ENCODE assay signal across 26 mouse cellular contexts in the genomic region with DNA sequence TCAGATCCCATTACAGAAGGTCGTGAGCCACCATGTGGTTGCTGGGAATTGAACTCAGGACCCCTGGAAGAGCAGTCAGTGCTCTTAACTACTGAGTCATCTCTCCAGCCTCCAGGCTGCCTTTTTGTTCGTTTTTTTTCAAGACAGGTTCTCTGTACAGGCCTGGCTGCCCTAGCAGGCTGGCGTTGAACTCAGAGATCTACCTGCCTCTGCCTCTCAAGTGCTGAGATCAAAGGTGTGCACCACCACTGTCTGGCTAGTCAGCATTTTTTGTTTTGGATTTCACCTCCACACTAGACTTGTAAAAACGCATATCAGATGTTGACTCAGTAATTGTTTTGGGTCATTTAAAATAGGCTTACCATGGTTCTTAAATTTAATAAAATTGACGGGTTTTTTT.
"Had no signal": no experiment of that assay in that cellular context is flagged by ENCODE, and none has a peak within 500 bp of the region (broad histone marks: within the 10 kb centered on the region; RNA-seq: fewer than 3 reads in every experiment).

No protein-coding gene starts in this region.

- DNase-seq: cerebellum, adult 8-10 months; cerebellum, adult 9-10 months; cerebellum, adult 9-11 months; cerebellum, postnatal 10 days; cerebellum, postnatal 14 days; cerebellum, postnatal 25 days; cerebellum, postnatal 36 days; embryo, embryonic 11 days; forebrain, postnatal 0 days; gastrocnemius, adult 2 months; gastrocnemius, postnatal 10 days; gastrocnemius, postnatal 14 days; gastrocnemius, postnatal 25 days; gastrocnemius, postnatal 36 days; heart, adult 18-20 months; heart, adult 2 months had no signal

- H3K4me3 ChIP-seq: embryonic facial prominence, embryonic 10.5 days; embryonic facial prominence, embryonic 12.5 days; embryonic facial prominence, embryonic 13.5 days; embryonic facial prominence, embryonic 15.5 days; erythroblast, embryonic 14.5 days; forebrain, embryonic 10.5 days; forebrain, embryonic 12.5 days; forebrain, embryonic 13.5 days; forebrain, embryonic 15.5 days; gastrocnemius, adult 2 months; heart, adult 2 months; heart, embryonic 10.5 days had no signal

- H3K9me3 ChIP-seq: embryonic facial prominence, embryonic 10.5 days; embryonic facial prominence, embryonic 12.5 days; embryonic facial prominence, embryonic 13.5 days; embryonic facial prominence, embryonic 15.5 days; forebrain, embryonic 10.5 days; forebrain, embryonic 12.5 days; forebrain, embryonic 13.5 days; forebrain, embryonic 15.5 days; heart, embryonic 10.5 days had no signal

- H3K27ac ChIP-seq: embryonic facial prominence, embryonic 10.5 days; embryonic facial prominence, embryonic 12.5 days; embryonic facial prominence, embryonic 13.5 days; embryonic facial prominence, embryonic 15.5 days; forebrain, embryonic 10.5 days; forebrain, embryonic 12.5 days; forebrain, embryonic 13.5 days; forebrain, embryonic 15.5 days; gastrocnemius, adult 2 months; heart, adult 2 months; heart, embryonic 10.5 days had no signal

- H3K9ac ChIP-seq: embryonic facial prominence, embryonic 12.5 days; embryonic facial prominence, embryonic 13.5 days; embryonic facial prominence, embryonic 15.5 days; forebrain, embryonic 12.5 days; forebrain, embryonic 13.5 days; forebrain, embryonic 15.5 days; forebrain, postnatal 0 days had no signal

- H3K4me1 ChIP-seq: embryonic facial prominence, embryonic 10.5 days; embryonic facial prominence, embryonic 12.5 days; embryonic facial prominence, embryonic 13.5 days; embryonic facial prominence, embryonic 15.5 days; forebrain, embryonic 10.5 days; forebrain, embryonic 12.5 days; forebrain, embryonic 13.5 days; forebrain, embryonic 15.5 days; heart, embryonic 10.5 days had no signal
